Mouse (Mus musculus): Measurements from ENCODE around the gene Ciao2a.

The Ciao2a gene

DNA sequence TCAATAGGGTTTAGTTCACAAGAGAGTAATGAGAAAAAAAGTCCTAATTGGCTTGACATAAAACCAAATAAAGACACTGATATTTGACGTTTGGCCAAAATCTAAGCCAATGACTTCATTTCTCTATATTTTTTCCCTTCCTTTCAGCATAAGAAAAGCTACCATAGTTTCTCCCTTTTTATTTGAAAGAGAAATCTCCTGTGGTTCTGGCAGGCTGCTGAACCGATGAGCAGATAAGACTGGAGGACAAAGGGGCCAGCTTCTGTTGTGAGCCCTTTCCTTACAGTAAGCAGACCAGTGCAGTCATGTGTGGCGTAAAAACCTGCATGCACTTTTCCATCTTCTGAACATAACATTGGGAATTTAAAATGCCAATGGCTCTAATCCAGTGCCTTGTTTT is 5.5 kb upstream of the Ciao2a start:
- DNase-seq (ENCODE audit: low spot score) = no peak

DNA sequence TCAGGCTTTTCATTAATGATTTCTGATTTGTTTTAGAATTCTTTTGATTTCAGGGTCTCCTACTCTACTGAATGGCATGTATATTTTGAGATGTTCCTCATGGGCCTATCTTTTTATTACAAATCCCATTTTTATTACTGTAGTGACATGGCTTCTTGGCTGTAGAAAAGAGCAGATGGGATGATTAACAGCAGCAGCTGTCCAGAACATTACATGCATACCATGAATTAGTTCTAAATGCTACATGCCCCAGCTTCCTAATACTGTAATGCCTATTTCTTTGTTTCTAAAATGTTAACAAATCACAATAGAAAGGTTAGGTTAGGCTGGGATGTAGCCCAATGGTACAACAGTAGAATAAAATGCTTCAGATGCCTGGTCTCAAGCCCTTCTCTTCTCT is 5.0 kb upstream of the Ciao2a start:
- DNase-seq (ENCODE audit: low spot score) = no peak

DNA sequence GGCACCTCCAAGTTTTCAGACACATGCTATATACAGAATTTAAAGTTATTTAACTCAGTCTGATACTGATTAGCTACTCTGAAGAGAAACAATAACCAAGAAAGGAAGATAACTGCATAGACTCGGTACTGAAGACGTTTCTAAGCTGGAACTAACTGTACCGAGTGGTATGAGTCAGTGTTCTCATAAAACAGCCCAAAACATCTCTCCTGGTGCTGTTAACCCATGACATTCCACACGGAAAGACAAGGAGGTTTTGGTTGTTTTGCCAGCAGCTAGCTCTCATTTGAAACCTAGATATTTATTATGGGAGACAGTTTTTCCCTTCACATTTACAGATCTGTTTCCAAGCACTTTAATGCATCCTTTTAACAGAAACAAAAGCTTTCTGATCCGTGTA is 2.8 kb upstream of the Ciao2a start:
- no peak for DNase-seq (ENCODE audit: low spot score)

DNA sequence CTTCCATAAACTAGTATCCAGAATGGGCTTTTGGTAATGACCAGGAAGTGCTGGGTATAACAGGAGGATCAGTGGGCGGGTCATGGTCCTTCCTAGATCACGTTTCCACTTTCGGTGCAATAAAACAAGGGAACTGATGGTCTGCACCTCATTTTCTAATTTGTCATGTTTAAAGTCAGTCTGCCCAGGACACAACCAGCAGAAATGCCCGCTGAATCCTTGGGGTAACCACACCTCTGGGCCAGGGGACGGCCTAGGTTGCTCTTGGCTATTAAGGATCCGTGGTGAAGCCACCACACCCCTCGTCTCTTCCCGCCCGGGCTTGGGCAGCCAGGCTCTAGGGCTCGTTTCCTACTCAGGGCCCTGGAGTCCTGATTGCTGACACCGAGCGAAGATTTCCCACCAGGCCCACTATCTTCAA is 2.3 kb upstream of the Ciao2a start:
- DNase-seq (ENCODE audit: low spot score) = peak; percentile 43

DNA sequence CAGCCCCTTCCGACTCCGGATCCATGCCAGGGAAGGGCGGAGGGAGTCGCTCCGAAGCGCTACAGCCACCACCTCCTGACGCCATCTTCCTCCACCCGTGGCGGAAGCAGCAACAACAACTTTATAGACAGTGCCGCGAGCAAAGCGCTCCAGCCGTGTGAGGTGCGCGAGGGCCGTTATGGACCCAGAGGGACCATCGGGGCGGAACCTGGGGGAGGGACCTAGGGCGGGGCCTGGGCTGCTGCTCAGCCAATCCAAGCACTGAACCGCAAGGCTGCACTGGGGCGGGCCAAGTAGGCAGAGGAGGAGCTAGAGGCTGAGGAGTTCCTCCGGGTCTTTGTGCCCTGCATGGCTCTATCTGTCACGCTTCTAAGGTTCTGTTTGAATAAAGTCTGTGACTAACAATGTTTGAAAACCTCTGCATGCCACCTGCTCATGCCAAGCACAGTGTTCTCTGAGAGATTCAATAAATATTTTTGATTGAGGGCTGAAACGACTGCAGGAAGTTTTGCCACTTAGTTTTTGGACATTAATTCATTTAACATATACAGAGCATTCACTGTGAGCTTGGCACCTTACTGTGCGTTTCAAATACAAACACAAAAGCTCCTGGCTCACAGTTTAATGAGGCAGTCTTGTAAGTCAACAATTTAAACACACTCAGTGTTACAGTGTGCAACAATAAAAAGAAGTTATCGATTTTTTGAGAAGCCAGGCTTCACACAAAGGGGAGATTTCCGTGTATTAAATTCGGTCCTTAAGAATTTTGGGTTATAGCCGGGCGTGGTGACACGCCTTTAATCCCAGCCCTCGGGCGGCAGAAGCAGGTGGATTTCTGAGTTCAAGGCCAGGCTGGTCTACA is 1.5 kb upstream of the Ciao2a start:
- peak; percentile 91 for DNase-seq (ENCODE audit: low spot score)

DNA sequence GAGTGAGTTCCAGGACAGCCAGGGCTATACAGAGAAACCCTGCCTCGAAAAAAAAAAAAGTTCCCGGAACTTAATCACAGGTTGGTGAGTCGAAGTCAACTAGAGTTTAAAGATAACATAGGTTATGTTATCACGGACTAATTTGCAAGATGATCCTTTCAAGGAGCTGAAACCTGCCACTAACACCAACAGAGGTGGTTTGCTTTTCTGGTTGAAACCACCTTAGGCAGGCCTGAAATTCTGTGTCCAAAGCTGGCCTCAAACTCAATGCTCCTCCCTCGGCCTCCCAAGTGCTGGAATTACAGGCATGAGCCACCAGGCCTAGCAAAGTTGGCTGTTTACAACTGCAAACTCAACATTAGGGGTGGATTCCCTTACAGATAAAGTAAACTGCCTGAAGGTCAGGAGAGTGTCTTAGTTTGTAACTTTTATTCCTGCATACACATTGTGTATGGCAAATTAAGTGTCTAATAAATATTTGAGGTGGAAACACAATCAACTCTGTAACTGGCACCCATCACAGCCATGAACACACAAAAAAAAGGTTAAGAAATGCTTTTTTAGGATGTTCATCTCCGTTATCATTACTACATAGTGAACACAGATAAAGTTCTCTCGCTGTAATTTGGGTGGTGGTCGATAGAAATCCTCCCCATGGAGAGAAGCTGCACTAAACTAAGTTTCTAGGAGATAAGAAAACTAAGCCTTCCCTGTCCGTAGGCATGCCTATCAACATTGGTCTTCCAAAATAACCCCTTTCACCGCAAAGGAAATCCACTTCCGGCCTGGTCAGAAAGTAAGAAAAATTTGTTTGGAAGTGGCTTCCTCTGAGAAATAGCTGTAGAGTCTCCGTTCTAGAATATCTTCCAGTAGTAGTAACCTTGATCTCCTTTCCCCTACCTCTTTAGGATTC is 612 bp upstream of the Ciao2a start:
- no peak for DNase-seq (ENCODE audit: low spot score)

DNA sequence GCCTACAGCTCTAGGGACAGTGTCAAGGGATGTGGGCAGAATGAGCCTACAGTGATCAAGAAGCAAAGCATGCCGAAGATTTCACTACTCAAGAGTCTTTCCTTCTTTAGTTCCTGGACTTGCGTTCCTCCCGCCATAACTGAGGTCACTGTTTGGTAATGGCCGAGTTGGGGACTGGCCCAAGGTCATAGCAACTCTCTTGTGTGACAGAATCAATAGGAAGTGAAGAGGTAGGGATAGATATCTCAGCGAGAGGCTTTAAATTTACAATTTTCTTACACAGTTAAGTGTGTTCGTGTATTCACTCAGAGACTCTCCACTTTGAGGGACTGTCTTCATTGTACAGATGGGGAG is 759 bp downstream of the Ciao2a start:
- DNase-seq (ENCODE audit: low spot score) = no peak

DNA sequence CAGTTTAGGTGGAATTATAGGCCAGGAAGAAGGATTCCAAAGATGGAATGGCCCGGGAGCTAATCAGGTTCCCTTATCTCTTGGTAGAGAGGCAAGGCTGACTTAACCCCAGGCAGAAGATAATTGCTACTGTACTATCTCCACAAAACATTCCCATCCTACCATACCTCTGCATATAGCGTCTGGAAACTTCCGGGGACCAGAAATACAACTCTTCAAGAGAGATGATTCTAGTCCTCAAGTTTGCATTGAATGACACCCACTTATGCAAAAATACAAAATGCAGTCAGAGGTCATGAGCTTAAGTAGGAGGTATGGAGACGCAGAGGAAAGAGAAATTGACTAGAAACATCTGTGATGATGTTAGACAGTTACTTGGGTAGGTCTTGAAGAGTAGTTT is 1.5 kb downstream of the Ciao2a start:
- DNase-seq (ENCODE audit: low spot score) = no peak

DNA sequence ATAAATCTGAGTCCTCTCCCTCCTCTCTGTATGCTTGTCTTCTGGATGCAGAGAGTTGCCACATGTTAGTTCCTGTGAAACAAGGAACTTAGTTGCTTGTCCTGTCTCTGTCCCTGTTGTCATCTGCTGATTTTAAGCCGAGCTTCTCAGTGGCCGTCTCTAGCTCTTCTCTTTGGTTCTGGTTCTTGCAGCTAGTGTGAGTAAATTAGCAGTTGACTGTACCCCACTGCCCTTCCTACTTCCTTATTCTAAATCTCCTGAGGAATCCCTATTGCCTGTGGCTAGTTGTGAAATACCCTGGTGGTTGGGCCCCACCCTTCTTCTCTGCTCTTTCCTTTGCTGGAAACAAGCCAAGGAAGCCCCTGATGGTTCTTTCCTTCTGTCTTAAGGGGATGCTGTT is 5.1 kb downstream of the Ciao2a start:
- no peak for DNase-seq (ENCODE audit: low spot score)

DNA sequence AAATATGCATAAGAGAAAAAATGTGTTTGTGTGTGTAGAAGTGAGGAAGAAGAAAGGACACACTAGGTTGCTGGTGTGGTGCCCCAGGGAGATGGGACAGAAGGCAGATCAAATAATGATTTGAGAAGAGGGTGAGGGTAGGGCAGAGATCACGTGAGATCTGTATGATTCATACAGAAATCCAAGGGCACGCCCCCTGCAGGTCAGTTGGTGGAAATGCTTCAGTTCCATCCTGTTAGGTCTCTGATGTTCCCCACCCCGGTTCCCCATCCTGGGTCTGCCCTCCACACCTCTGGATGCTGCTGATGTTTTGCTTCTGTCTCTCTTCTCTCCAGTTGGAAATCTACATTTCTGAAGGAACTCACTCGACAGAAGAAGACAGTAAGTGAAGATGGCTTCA is 9.6 kb downstream of the Ciao2a start:
- no peak for DNase-seq (ENCODE audit: low spot score)

DNA sequence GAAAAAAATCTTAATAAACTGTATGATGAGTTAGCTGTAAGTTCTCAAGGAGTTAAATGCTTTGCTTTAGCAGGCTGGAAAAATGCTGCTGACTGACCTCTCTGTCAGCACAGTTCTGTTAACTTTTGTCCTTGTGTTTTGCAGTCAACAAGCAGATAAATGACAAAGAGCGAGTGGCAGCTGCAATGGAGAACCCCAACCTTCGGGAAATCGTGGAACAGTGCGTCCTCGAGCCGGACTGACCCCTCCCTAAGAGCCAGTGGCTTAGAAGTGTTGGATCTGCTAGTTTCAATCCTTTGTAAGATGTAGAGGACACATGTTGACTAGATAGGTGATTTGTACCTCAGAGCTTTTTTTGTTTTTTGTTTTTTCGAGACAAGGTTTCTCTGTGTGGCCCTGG is 11.8 kb downstream of the Ciao2a start:
- no peak for DNase-seq (ENCODE audit: low spot score)

DNA sequence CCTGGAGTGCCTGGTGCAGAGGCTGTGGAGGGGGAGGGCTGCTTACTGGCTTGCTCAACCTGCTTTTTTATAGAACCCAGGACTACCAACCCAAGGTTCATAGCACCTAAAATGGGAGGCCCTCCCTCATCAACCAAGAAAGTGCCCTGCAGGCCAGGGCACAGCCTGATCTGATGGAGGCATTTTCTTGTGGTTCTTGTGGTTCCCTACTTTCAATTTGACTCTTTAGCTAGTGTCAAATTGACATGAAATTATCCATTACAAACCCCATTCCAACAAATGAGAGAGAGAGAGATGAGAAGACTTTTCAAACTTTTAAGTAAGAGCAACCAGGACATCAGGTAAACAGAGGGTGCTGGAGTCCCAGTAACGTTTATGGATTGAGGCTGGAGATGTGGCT is 15.9 kb downstream of the Ciao2a start:
- DNase-seq (ENCODE audit: low spot score) = no peak

DNA sequence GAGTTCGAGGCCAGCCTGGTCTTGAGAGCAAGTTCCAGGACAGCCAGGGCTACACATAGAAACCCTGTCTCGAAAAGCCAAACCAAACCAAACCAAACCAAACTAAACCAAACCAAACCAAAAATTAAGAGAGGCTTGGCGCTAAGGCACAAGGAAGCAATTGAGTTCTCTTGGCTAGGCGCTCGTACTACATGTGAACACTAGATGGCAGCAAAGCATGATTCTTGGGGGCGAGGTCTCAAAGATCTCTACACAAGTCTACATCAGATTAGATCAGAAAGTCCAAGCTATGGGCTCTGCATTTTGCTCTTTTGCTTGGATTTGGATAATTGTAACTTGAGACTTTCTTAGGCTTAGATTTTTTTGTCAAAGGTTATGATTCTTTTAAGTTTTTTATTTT is 17.8 kb downstream of the Ciao2a start:
- DNase-seq (ENCODE audit: low spot score) = peak; percentile 61

DNA sequence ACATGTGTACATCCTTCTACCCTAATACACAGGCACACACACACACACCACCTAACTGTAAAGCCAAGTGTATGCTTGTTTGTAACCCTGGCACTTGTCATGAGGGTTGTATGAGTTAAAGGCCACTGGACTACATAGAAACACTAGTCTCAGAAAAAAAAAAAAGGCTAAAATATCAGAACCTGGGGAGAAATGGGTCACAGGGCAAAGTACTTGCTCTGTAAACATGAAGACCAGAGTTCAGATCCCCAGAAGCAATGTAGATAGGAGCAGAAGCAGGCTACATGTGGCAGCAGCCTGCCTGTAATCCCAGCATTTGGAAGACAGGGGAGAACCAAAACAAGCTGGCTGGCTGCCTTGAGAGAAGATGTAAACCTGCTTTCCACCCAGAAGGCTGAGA is 19.7 kb downstream of the Ciao2a start:
- DNase-seq (ENCODE audit: low spot score) = no peak

DNA sequence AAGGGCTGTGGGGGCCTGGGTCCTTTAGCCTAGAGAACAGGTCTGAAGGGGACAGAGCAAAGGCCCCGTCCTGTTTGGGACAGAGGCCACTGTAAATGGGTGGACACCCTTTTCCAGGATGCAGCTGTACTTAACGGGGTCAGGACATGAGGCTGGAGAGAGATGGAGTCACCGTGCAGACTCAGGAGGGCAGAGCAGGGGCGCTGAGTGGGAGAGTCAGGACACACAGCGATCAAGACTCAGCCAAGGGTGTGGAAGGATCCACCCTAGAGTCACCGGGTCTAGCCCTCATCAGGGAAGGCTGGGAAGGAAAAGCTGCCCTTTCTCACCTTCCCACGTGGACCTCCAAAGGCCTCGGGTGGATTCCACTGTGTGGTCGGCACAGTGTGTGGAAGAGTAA is 25.6 kb downstream of the Ciao2a start:
- no peak for DNase-seq (ENCODE audit: low spot score)

DNA sequence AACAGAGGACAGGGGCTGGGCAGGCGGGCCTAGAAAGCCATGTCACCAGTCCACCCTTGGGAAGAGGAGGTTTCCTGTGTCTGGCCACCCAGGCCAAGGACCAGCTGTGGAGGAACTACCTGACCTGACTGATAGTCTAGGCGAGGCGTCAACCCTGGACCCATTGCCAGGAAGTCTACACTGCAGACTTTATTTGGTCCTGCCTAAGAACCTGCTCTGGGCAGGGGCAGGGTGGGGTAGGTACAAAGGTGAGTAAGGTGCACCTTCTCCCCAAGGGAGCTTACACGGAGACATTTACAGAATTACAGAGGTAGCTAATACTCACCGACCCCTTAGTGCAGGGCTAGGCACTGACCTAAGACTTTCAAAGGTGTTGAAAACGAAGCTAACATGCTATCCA is 27.2 kb downstream of the Ciao2a start:
- DNase-seq (ENCODE audit: low spot score) = no peak

DNA sequence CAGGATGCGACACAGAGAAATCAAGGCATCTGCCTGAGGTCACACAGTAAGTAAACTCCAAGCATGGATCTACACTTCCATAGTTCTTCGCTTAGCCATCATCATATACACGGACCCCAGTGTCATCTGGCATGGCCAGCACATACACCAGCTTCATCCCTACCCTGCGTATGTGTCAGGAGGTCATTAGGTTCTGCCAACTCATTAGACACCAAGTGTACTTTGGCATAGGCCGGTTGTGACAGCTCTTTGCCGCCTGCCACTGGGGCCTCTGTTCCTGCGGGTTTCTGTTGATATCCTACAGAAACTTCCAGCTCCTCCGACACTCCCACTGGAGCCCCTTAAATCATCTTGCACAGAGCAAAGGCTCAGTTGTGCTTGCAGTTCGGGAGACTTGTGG is 27.6 kb downstream of the Ciao2a start:
- DNase-seq (ENCODE audit: low spot score) = no peak

DNA sequence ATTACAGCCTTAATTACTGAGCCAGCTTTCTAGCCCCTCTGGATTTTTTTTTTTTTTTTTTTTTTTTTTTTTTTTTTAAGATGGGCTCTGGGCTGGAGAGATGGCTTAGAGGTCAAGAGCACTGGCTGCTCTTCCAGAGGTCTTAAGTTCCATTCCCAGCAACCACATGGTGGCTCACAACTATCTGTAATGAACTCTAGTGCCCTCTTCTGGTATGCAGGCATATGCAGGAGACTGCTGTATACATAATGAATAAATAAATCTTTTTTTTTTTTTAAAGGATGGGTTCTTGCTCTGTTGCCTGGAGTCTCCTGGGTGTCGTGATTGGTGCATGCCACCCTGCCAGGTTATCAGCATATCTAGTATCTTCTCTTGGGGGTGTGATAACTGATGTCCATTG is 29.1 kb downstream of the Ciao2a start:
- DNase-seq (ENCODE audit: low spot score) = no peak

DNA sequence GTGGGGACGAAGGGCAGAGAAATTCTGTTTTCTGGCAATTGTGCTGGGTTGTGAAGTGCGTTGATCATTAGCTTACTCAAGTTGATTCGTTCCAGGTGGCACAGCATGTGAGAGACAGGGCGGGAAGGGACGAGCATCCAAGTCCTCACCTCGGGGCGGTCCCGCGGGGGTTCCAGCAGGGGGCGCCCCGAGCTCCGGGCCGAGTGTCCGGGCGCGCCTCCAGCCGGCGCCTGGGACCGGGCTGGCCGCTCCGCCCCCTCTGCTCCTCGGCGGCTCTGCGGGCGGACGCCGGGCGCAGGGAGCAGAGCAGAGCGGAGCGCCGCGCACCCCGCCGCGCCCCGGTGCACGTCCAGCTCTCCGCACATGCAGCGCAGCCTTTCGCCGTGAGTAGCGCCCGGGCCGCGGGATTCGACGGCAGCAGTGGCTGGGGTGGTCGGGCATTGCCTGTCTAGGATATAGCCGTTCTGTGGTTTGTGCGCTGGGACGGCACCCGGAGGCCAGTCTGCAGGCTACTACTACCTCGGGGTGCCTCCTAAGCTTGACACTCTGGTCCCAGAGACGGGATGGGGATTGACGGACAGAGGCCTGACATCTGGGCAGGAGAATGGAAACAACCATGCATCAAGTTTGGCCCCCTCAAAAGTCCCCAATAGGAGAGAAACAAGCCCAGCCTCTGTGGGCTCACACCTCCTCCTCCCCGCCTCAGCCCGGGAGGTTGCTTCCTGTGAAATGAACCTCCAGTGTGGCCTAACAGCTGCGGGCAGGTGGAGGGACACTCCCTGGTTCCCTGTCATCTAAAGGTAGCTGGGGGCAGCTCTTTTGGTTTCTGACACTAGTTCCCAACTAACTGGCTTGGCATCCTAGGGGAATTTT is 31.8 kb downstream of the Ciao2a start, which contains the start of gene Dapk2:
Dapk2 (plus strand) TSS at position 266 of the 873 bp plus-strand sequence.
- peak; percentile 93 for DNase-seq (ENCODE audit: low spot score)

DNA sequence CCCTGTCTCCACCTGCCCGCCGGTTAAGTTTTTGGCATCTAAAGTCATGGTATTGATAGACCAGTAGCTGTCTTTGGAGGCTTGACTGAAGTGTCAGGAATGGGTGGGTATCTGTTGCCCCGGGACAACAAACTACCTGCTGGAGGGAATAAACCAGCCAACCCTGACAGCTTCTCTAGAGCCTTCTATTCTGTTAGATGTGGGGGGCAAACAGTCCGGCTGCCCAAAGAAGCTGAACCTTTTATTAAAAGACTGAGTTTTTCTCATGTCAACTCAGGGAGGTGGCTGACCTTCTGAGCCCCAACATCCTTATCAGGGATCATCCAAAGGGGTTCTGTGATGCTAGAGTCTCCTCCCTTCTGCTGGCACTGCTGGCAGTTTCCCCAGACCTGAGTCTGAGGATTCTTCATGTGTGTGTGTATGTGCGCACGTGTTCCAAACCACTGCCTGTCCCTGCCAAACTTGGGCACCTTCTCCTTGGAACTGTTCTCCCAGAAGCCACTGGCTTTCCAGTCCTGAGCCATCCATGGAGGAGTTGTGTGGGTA is 32.5 kb downstream of the Ciao2a start:
- DNase-seq (ENCODE audit: low spot score) = no peak

DNA sequence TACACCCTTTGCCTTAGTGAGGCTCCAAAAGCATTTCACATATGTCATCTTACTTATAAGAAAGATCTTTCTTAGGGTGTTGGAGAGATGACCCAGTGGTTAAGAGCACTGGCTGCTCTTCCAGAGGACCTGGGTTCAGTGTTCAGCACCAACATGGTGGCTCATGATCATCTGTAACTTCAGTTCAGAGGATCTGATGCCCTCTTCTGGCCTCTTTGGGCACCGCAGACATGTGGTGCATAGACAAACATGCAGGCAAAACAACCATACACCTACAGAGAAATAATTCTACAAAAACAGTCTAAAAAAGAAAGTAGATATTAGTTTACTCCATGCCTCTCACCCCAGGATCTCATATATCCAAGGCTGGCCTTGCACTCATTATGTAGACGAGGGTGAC is 33.7 kb downstream of the Ciao2a start:
- DNase-seq (ENCODE audit: low spot score) = no peak

DNA sequence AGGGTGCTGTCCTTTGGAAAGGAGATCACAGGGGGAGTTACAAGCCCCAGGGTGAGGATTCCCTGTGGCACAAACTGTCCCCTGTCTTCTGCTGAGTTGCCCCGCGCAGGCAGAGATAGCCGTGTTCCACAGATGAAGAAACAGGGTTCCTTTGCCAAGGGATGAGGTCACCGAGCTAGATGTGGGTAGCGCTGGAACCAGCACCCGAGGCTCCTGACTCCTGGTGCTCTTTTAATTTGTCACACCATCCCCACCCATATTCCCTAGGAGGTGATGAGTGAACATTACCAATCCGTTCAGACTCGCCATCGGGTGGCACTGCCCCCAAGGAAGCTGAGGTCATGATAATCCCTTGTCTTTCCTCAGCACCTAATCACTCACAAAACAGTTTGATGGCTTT is 36.6 kb downstream of the Ciao2a start:
- DNase-seq (ENCODE audit: low spot score) = no peak

Data from urinary bladder, postnatal 25 days (tissue).